ENCODE assay signal across 8 mouse cellular contexts in the genomic region with DNA sequence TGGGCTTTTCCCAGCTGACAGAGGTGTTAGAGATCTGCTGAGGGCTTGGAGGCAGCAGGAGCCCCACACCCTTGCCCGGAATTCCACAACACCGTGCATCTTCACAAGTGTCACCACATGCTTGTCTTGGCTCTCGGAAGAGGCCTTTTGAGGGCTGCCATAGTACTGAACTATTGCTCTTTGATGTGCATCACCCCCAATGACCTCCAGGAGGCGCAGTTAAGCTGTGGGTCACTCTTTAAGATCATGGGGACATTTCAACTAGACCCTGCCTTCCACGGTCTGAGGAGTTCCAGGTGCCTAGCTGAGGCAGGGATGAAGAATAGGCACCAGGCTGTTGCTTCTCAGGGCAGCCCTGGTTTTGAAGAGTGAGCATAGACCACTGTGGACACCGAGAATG. TPM values are rescaled to one million over a fixed set of nuclear protein-coding genes. Genes with fewer than 3 reads are reported as not detected.
DNase-seq lines count a peak whose midpoint lies in the region; ATAC-seq and TF ChIP-seq lines count a peak whose summit lies in the region.

No protein-coding gene starts in this region.

- WGBS in cerebellum, adult 2 months = 53% methylated on average over 6 of the region's 6 CpGs
- 58% methylated on average over 6 of the region's 6 CpGs for WGBS in limb, embryonic 11.5 days
- 70% methylated on average over 6 of the region's 6 CpGs for WGBS in limb, embryonic 10.5 days

- TF ChIP-seq CTCF in cerebellum, adult 2 months (IDR thresholded peaks at IDR 0.05; ENCODE audit: borderline replicate concordance, insufficient read depth, low read depth, low read length) = peak; percentile 48; the same call in 1 of the 2 replicates

- H3K4me3 ChIP-seq in cerebellum, adult 2 months (replicated peaks; ENCODE audit: insufficient read depth, low read depth, low read length) = no peak overlapping the region
- no peak overlapping the region for H3K4me3 ChIP-seq in limb, embryonic 11.5 days (ENCODE audit: low read depth, low read length)
- H3K4me3 ChIP-seq in limb, embryonic 10.5 days = no peak overlapping the region

- no peaks in the 10 kb centered on the region for H3K27me3 ChIP-seq in cerebellum, adult 2 months (ENCODE audit: control insufficient read depth, insufficient read depth, low read length)
- no peaks in the 10 kb centered on the region for H3K27me3 ChIP-seq in limb, embryonic 11.5 days (ENCODE audit: control insufficient read depth, insufficient read depth, low read length)
- H3K27me3 ChIP-seq in limb, embryonic 10.5 days (ENCODE audit: low read depth, poor library complexity, severe bottlenecking) = no peaks in the 10 kb centered on the region

- H3K9me3 ChIP-seq in limb, embryonic 11.5 days (ENCODE audit: control insufficient read depth, low read length) = no peaks in the 10 kb centered on the region
- H3K9me3 ChIP-seq in limb, embryonic 10.5 days (replicated peaks) = no peaks in the 10 kb centered on the region

- H3K27ac ChIP-seq in cerebellum, adult 2 months (ENCODE audit: insufficient read depth, low read length) = no peak overlapping the region
- H3K27ac ChIP-seq in limb, embryonic 11.5 days (replicated peaks; ENCODE audit: low read depth, low read length) = no peak overlapping the region
- no peak overlapping the region for H3K27ac ChIP-seq in limb, embryonic 10.5 days

- H3K9ac ChIP-seq in limb, embryonic 11.5 days (ENCODE audit: low read length) = no peak overlapping the region

- 0 out of 2 replicates have a peak, but pooled peaks cover 4% of the 10 kb centered on the region for H3K36me3 ChIP-seq in limb, embryonic 11.5 days (ENCODE audit: control insufficient read depth, insufficient read depth, low read length)
- H3K36me3 ChIP-seq in limb, embryonic 10.5 days = peaks cover 48% of the 10 kb centered on the region

- no peak for DNase-seq in cerebellum, adult 2 months
- no peak for DNase-seq in cerebellum, adult 8-10 months
- peak; percentile 38 for DNase-seq in limb, embryonic 11.5 days (ENCODE audit: low spot score)
- DNase-seq in limb, embryonic 10.5 days (ENCODE audit: low spot score) = no peak
- DNase-seq in c-Kit-positive CD71-positive TER-119-positive erythroid progenitor cells, embryonic 14.5 days (ENCODE audit: low spot score) = peak; percentile 28
- DNase-seq in layer of hippocampus, adult 9-10 months (ENCODE audit: low spot score) = no peak
- no peak for DNase-seq in gastrocnemius, adult 18-20 months (ENCODE audit: low spot score)

- no peaks in the 10 kb centered on the region for H3K4me1 ChIP-seq in cerebellum, adult 2 months (ENCODE audit: control insufficient read depth, insufficient read depth, low read length)
- no peaks in the 10 kb centered on the region for H3K4me1 ChIP-seq in limb, embryonic 11.5 days (ENCODE audit: control insufficient read depth, insufficient read depth, low read length)
- no peaks in the 10 kb centered on the region for H3K4me1 ChIP-seq in limb, embryonic 10.5 days

- no peak for ATAC-seq in limb, embryonic 11.5 days (ENCODE audit: insufficient number of reproducible peaks, low FRiP score, low TSS enrichment, low read depth)
- 0 out of 2 replicates have a peak, but pooled peaks have one; percentile 15 for ATAC-seq in monocyte, adult 5-6 weeks (replicated peaks; ENCODE audit: insufficient number of reproducible peaks, low FRiP score, low TSS enrichment, poor library complexity, severe bottlenecking)

- no peak for TF ChIP-seq POLR2A in cerebellum, adult 2 months (IDR thresholded peaks at IDR 0.05; ENCODE audit: borderline replicate concordance, insufficient read depth, low read length)

- no peak overlapping the region for H3K4me2 ChIP-seq in limb, embryonic 11.5 days (ENCODE audit: low read depth, severe bottlenecking)

RNA-seq across cellular contexts. Expression of gene Gpr35, which starts 1.2 kb away (rescaled TPM):
- polyA plus RNA-seq in cerebellum, adult 2 months (2012; rRNA removed) = 0.21 and 0.36 TPM in 2 replicates
- polyA plus RNA-seq in limb, embryonic 11.5 days (2014; fragmentation: Nextera tagmentation; extraction: Ambion mirVana) = 0.20 and 0.44 TPM in 2 replicates
- 0.13 and 0.35 TPM in 2 replicates for polyA plus RNA-seq in limb, embryonic 10.5 days (2016; fragmentation: Nextera tagmentation; extraction: Ambion mirVana)
- total RNA-seq in monocyte, adult 5-6 weeks (2017) = 56.2 to 58.9 TPM (median 58.5 TPM) in 3 replicates
- total RNA-seq in gastrocnemius, adult 18-20 months (2021) = under 1 TPM; 0.07 to 0.11 TPM

RNA-seq across cellular contexts. Expression of gene Capn10, which starts 15.2 kb away (rescaled TPM):
- polyA plus RNA-seq in cerebellum, adult 2 months (2012; rRNA removed) = 44.5 and 45.5 TPM in 2 replicates
- polyA plus RNA-seq in limb, embryonic 11.5 days (2014; fragmentation: Nextera tagmentation; extraction: Ambion mirVana) = 31.9 and 36.5 TPM in 2 replicates
- 38.4 and 42.1 TPM in 2 replicates for polyA plus RNA-seq in limb, embryonic 10.5 days (2016; fragmentation: Nextera tagmentation; extraction: Ambion mirVana)
- total RNA-seq in monocyte, adult 5-6 weeks (2017) = 4.0 to 10.1 TPM (median 7.1 TPM) in 3 replicates
- 1 to 10 TPM; 4.0 to 5.2 TPM for total RNA-seq in gastrocnemius, adult 18-20 months (2021)

RNA-seq across cellular contexts. Expression of gene Rnpepl1, which starts 38.8 kb away (rescaled TPM):
- polyA plus RNA-seq in cerebellum, adult 2 months (2012; rRNA removed) = 43.6 and 44.7 TPM in 2 replicates
- 19.6 and 23.8 TPM in 2 replicates for polyA plus RNA-seq in limb, embryonic 11.5 days (2014; fragmentation: Nextera tagmentation; extraction: Ambion mirVana)
- polyA plus RNA-seq in limb, embryonic 10.5 days (2016; fragmentation: Nextera tagmentation; extraction: Ambion mirVana) = 29.6 and 31.8 TPM in 2 replicates
- 17.1 to 31.1 TPM (median 26.0 TPM) in 3 replicates for total RNA-seq in monocyte, adult 5-6 weeks (2017)
- total RNA-seq in gastrocnemius, adult 18-20 months (2021) = 10 to 100 TPM; 60.5 to 67.5 TPM

RNA-seq across cellular contexts. Expression of gene Dusp28, which starts 42.6 kb away (rescaled TPM):
- 49.6 and 49.7 TPM in 2 replicates for polyA plus RNA-seq in cerebellum, adult 2 months (2012; rRNA removed)
- 7.9 and 10.1 TPM in 2 replicates for polyA plus RNA-seq in limb, embryonic 11.5 days (2014; fragmentation: Nextera tagmentation; extraction: Ambion mirVana)
- 8.8 TPM in 2 replicates for polyA plus RNA-seq in limb, embryonic 10.5 days (2016; fragmentation: Nextera tagmentation; extraction: Ambion mirVana)
- 2.0 to 2.8 TPM in 2 of 3 replicates, not detected in the other for total RNA-seq in monocyte, adult 5-6 weeks (2017)
- 10 to 100 TPM; 23.1 to 24.5 TPM for total RNA-seq in gastrocnemius, adult 18-20 months (2021)

RNA-seq across cellular contexts. Expression of gene Ankmy1, which starts 46.7 kb away (rescaled TPM):
- polyA plus RNA-seq in cerebellum, adult 2 months (2012; rRNA removed) = 0.35 and 0.46 TPM in 2 replicates
- 0.47 and 0.92 TPM in 2 replicates for polyA plus RNA-seq in limb, embryonic 11.5 days (2014; fragmentation: Nextera tagmentation; extraction: Ambion mirVana)
- polyA plus RNA-seq in limb, embryonic 10.5 days (2016; fragmentation: Nextera tagmentation; extraction: Ambion mirVana) = 0.29 and 0.36 TPM in 2 replicates
- total RNA-seq in monocyte, adult 5-6 weeks (2017) = 0.49 TPM in 1 of 3 replicates, not detected in the others
- under 1 TPM in 1 of 2 experiments, not detected in 1; 0.14 TPM for total RNA-seq in gastrocnemius, adult 18-20 months (2021)

Comparison
In these comparisons a context has a peak if more than half of its experiments do, and no peak if none do; other contexts are left out.
1. DNase-seq: peak in limb, embryonic 11.5 days (single experiment) and c-Kit-positive CD71-positive TER-119-positive erythroid progenitor cells, embryonic 14.5 days (single experiment); none in cerebellum, adult 2 months (0 of 2), cerebellum, adult 8-10 months (single experiment), limb, embryonic 10.5 days (single experiment), layer of hippocampus, adult 9-10 months (single experiment) and gastrocnemius, adult 18-20 months (single experiment).